Mouse (Mus musculus) lung, adult 2 months (tissue): ENCODE measurements at regions not wholly inside any gene's neighbourhood (a gene's known extent, or its start where the extent isn't known, plus 50 kb on each side); places are given as distances from the start of the nearest gene placed in this dataset.

ENCODE experiments used
- CTCF ChIP-seq: fragments of 200-500 bp; IDR thresholded peaks from 2 replicates; pipeline ENCODE4 v1.5.1; 2011; ENCODE audit warnings: mild to moderate bottlenecking, low read length, control low read depth; ENCODE audit not compliant: insufficient read depth
- POLR2A ChIP-seq: fragments of 200-500 bp; IDR thresholded peaks from 2 replicates; pipeline ENCODE4 v1.6.1; 2011; ENCODE audit warnings: low read depth, mild to moderate bottlenecking, control low read depth, low read length, borderline replicate concordance; ENCODE audit errors: extremely low read depth

- TF ChIP-seq CTCF, result no peak
- TF ChIP-seq POLR2A, result no peak
These were observed 244.3 kb downstream of the Gm45692 start for GRCm38 (mm10) chr8:26363616-26364015.
